Mouse (Mus musculus) cerebellum, adult 11 months (tissue): ENCODE results near the gene Esp24.
"Not testable (repeated sequence)": the region's sequence is repeated elsewhere in the genome, so short reads cannot be mapped to it uniquely, and the experiment has no call there.

Source experiments
- DNase-seq: peaks from one replicate; pipeline ENCODE4 v3.0.0; 2022

Gene Esp24

GRCm38 (mm10) chr17:39036395-39036794 lies at the start of gene Esp24:
Gene Esp24 (plus strand): TSS chr17:39036695.
- DNase-seq, result not testable (repeated sequence)

- DNase-seq, result no peak
Measured at GRCm38 (mm10) chr17:39009846-39010245, 26.6 kb upstream of the Esp24 start.

- DNase-seq, result no peak
Measured at GRCm38 (mm10) chr17:39010675-39011638, 25.5 kb upstream of the Esp24 start.

DNA sequence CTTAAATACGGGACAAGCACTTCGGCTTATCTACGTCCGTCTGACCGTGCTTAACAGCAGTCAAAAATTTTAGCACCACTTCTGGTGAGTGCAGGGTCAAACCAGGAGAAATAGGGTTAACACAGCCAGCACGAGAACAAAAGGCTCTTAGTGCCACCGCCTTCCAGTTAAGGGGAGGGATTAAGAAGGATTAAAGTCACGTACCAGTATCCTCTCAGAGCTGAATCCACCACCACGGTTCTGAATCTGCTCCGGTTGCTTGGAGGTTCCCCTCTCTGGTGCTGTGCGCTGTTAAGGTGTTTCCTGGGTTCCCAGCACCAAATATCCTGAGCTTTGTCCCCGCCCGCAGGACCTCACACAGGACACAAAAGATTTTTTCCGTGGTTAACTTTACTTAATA lies 19.3 kb upstream of the Esp24 start:
- DNase-seq, result no peak

DNA sequence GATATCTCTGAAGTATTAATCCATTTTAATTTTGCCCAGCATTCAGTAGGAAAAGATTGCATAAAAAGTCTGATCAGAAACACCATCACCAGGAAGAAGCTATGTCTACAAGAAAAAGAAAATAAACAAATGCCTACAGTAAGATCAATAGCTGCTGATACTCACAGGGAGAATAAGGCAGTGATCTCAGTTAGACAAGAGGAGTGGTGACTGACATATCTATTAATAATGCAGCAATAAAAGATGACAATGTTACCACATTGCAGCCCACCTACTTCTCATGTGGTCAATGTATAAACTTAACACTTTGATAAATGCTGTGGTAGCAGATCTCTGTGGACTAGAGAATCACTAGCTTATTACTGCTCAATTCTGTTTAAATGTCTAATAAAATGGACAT lies 6.7 kb downstream of the Esp24 start, which contains the start of gene Gm21903:
Gm21903 (minus strand) TSS at position 101 of the 400 bp plus-strand sequence.
- no peak for DNase-seq

DNA sequence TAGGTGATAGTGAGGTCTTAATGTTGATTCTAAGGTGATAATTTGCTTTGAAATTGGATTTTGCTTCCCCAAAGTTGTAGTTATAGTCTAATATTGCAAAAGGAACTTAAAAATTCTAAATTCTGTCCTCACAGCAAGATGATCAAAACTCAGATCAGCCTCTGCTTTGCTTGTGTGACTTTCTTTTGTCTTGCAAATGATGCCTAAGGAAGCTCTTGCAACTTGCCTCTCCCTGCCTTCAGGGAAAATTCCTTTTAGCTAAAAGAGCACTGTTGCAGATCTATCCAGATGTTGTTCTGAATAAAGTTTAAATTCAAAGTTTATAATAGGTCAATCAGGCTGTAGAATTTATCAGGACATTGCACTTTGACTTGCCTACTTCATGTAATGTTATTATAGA lies 27.1 kb downstream of the Esp24 start:
- DNase-seq, result no peak

- no peak for DNase-seq
Measured at GRCm38 (mm10) chr17:39076937-39077336, 40.4 kb downstream of the Esp24 start, which contains the start of gene Esp23. Gene Esp23 (minus strand): TSS chr17:39077037.
